Mouse (Mus musculus): ENCODE measurements at regions not wholly inside any gene's neighbourhood (a gene's known extent, or its start where the extent isn't known, plus 50 kb on each side); places are given as distances from the start of the nearest gene placed in this dataset.

DNA sequence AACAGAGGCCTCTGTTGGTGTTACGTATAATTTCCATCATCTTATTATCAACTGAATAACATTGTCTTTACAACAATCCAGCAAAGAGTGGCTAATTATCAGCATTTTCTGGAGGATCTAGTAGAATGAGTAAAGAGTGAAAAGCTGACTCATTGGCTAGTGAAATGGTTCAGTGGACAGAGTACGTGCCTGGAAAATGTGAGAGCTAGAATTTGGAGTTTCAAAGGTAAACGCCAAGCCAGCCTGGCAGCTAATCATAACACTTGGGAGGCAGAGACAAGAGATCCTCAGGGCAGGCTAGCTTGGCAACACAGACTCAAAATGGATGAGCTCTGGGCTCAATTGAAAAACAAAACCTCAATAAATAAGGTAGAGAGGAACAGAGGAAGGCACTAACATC is 2628.0 kb upstream of the Gm7489 start:
- Histone ChIP-seq H3K4me2 (ENCODE audit: low read length) (no peak overlapping the region), H3K4me1 (ENCODE audit: control insufficient read depth in 2 of 2, insufficient read depth in 2 of 2, low read length in 2 of 2) (no peaks in the 10 kb centered on the region), H3K27ac (replicated peaks in 1 of 2; ENCODE audit: control insufficient read depth in 1 of 2, insufficient read depth in 1 of 2, low read depth in 2 of 2, low read length in 2 of 2) (no peak overlapping the region), H3K9me3 (ENCODE audit: control insufficient read depth, low read length) (no peaks in the 10 kb centered on the region), H3K27me3 (ENCODE audit: control insufficient read depth, insufficient read depth, low read length) (no peaks in the 10 kb centered on the region), H3K36me3 (ENCODE audit: control insufficient read depth, insufficient read depth, low read length) (no peaks in the 10 kb centered on the region), H3K9ac (ENCODE audit: low read length) (no peak overlapping the region), H3K4me3 (ENCODE audit: control insufficient read depth in 1 of 2, insufficient read depth in 1 of 2, low read depth in 1 of 2, low read length in 2 of 2) (no peak overlapping the region)
- ATAC-seq (ENCODE audit: insufficient number of reproducible peaks, insufficient read depth, low FRiP score, low read depth) = no peak
- WGBS = 79% methylated on average over 3 of the region's 3 CpGs

DNA sequence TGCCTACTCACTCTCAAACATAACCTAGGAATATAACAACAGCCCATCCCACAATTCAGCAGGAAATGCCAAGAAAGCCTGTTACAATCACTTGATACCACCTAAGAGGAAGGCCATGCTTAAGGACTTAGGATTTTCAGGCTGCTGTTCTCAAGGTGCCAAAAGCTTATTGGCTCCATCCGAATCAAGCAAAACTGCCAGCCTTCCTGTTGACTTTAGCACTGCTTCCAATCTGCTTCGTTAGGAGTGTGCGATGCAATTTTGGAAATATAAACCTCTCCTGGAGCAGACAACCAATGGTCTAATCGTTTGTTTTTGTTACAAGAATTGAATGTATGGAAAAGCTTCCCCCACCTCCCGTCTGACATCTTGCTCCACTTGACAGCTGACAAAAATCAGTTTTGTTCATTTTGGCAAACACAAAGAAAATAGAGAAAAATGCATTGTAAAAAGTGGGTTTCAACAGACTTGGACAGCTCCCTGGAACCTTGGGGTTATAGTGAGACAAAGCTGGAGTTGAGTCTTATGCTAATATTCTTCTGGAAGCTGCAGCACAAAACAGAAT is 2620.0 kb upstream of the Gm7489 start:
- Histone ChIP-seq H3K4me3 (ENCODE audit: control insufficient read depth in 1 of 2, insufficient read depth in 1 of 2, low read depth in 1 of 2, low read length in 2 of 2) (no peak overlapping the region), H3K4me1 (ENCODE audit: control insufficient read depth in 2 of 2, insufficient read depth in 2 of 2, low read length in 2 of 2) (no peaks in the 10 kb centered on the region), H3K4me2 (ENCODE audit: low read length) (no peak overlapping the region), H3K9ac (ENCODE audit: low read length) (no peak overlapping the region), H3K27ac (replicated peaks in 1 of 2; ENCODE audit: control insufficient read depth in 1 of 2, insufficient read depth in 1 of 2, low read depth in 2 of 2, low read length in 2 of 2) (no peak overlapping the region), H3K27me3 (ENCODE audit: control insufficient read depth, insufficient read depth, low read length) (no peaks in the 10 kb centered on the region), H3K36me3 (ENCODE audit: control insufficient read depth, insufficient read depth, low read length) (no peaks in the 10 kb centered on the region), H3K9me3 (ENCODE audit: control insufficient read depth, low read length) (no peaks in the 10 kb centered on the region)
- WGBS = 55% methylated on average over 5 of the region's 5 CpGs
- no peak for ATAC-seq (ENCODE audit: insufficient number of reproducible peaks, insufficient read depth, low FRiP score, low read depth)

GRCm38 (mm10) chr15:51265971-51266370 is 2618.7 kb upstream of the Gm7489 start:
- WGBS = 65% methylated on average over 1 of the region's 1 CpGs
- Histone ChIP-seq H3K9ac (ENCODE audit: low read length) (no peak overlapping the region), H3K27ac (replicated peaks in 1 of 2; ENCODE audit: control insufficient read depth in 1 of 2, insufficient read depth in 1 of 2, low read depth in 2 of 2, low read length in 2 of 2) (no peak overlapping the region), H3K27me3 (ENCODE audit: control insufficient read depth, insufficient read depth, low read length) (no peaks in the 10 kb centered on the region), H3K4me1 (ENCODE audit: control insufficient read depth in 2 of 2, insufficient read depth in 2 of 2, low read length in 2 of 2) (no peaks in the 10 kb centered on the region), H3K4me3 (ENCODE audit: control insufficient read depth in 1 of 2, insufficient read depth in 1 of 2, low read depth in 1 of 2, low read length in 2 of 2) (no peak overlapping the region), H3K4me2 (ENCODE audit: low read length) (no peak overlapping the region), H3K36me3 (ENCODE audit: control insufficient read depth, insufficient read depth, low read length) (no peaks in the 10 kb centered on the region), H3K9me3 (ENCODE audit: control insufficient read depth, low read length) (no peaks in the 10 kb centered on the region)
- ATAC-seq (ENCODE audit: insufficient number of reproducible peaks, insufficient read depth, low FRiP score, low read depth) = no peak

DNA sequence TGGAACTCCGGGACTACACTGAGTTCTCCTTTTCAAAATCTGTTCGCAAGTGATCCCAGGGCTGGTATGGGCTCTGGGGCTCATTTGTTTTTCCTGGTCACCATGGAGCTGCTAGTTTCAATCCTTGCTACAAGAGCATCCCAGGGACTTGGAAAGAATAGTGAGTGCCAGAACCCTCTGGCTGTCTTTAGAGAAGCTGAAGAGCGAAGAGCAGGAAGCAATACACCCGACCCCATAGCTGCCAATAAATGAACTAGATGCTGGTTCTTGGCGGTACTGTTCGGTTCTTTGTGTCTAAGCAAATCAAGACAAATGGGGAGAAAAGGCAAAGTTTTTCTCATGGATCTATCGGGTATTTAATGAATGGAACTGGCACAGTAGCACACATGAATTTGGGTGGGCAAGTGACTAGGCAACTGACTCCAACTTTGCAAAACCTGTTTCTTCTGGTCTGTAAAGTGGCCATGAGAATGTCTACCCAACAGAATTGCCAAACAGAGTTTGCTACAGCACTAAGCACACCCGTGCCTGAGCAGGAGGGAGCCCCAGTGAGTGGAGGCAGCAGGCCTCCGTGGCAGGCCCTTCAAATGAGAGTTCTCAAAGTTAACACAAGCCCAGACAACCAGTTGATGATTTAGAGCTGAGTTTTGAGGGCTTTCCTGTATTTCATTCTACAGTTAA is 2612.9 kb upstream of the Gm7489 start:
- Histone ChIP-seq H3K4me2 (ENCODE audit: low read length) (no peak overlapping the region), H3K27me3 (ENCODE audit: control insufficient read depth, insufficient read depth, low read length) (no peaks in the 10 kb centered on the region), H3K9me3 (ENCODE audit: control insufficient read depth, low read length) (no peaks in the 10 kb centered on the region), H3K9ac (ENCODE audit: low read length) (no peak overlapping the region), H3K4me3 (ENCODE audit: control insufficient read depth in 1 of 2, insufficient read depth in 1 of 2, low read depth in 1 of 2, low read length in 2 of 2) (no peak overlapping the region), H3K4me1 (ENCODE audit: control insufficient read depth in 2 of 2, insufficient read depth in 2 of 2, low read length in 2 of 2) (no peaks in the 10 kb centered on the region), H3K27ac (replicated peaks in 1 of 2; ENCODE audit: control insufficient read depth in 1 of 2, insufficient read depth in 1 of 2, low read depth in 2 of 2, low read length in 2 of 2) (no peak overlapping the region), H3K36me3 (ENCODE audit: control insufficient read depth, insufficient read depth, low read length) (no peaks in the 10 kb centered on the region)
- no peak for ATAC-seq (ENCODE audit: insufficient number of reproducible peaks, insufficient read depth, low FRiP score, low read depth)
- WGBS = 79% methylated on average over 9 of the region's 9 CpGs

- H3K4me1 ChIP-seq (ENCODE audit: control insufficient read depth in 2 of 2, insufficient read depth in 2 of 2, low read length in 2 of 2) = 0 out of 4 replicates have a peak, but pooled peaks cover 0 to 6% of the 10 kb centered on the region in 2 experiments
- H3K36me3 ChIP-seq (ENCODE audit: control insufficient read depth, insufficient read depth, low read length) = no peaks in the 10 kb centered on the region
- H3K4me3 ChIP-seq (ENCODE audit: control insufficient read depth in 1 of 2, insufficient read depth in 1 of 2, low read depth in 1 of 2, low read length in 2 of 2) = no peak overlapping the region
- H3K9ac ChIP-seq (ENCODE audit: low read length) = no peak overlapping the region
- H3K9me3 ChIP-seq (ENCODE audit: control insufficient read depth, low read length) = no peaks in the 10 kb centered on the region
- 79% methylated on average over 2 of the region's 2 CpGs for WGBS
- no peaks in the 10 kb centered on the region for H3K27me3 ChIP-seq (ENCODE audit: control insufficient read depth, insufficient read depth, low read length)
- no peak for ATAC-seq (ENCODE audit: insufficient number of reproducible peaks, insufficient read depth, low FRiP score, low read depth)
- no peak overlapping the region for H3K27ac ChIP-seq (replicated peaks in 1 of 2; ENCODE audit: control insufficient read depth in 1 of 2, insufficient read depth in 1 of 2, low read depth in 2 of 2, low read length in 2 of 2)
- no peak overlapping the region for H3K4me2 ChIP-seq (ENCODE audit: low read length)
Measured at GRCm38 (mm10) chr15:51285334-51285733, 2599.4 kb upstream of the Gm7489 start.

GRCm38 (mm10) chr15:51286352-51286751 is 2598.4 kb upstream of the Gm7489 start:
- Histone ChIP-seq H3K36me3 (ENCODE audit: control insufficient read depth, insufficient read depth, low read length) (no peaks in the 10 kb centered on the region), H3K27me3 (ENCODE audit: control insufficient read depth, insufficient read depth, low read length) (no peaks in the 10 kb centered on the region), H3K4me1 (ENCODE audit: control insufficient read depth in 2 of 2, insufficient read depth in 2 of 2, low read length in 2 of 2) (0 out of 4 replicates have a peak, but pooled peaks cover 0 to 6% of the 10 kb centered on the region in 2 experiments), H3K9me3 (ENCODE audit: control insufficient read depth, low read length) (no peaks in the 10 kb centered on the region), H3K27ac (replicated peaks in 1 of 2; ENCODE audit: control insufficient read depth in 1 of 2, insufficient read depth in 1 of 2, low read depth in 2 of 2, low read length in 2 of 2) (no peak overlapping the region), H3K4me3 (ENCODE audit: control insufficient read depth in 1 of 2, insufficient read depth in 1 of 2, low read depth in 1 of 2, low read length in 2 of 2) (no peak overlapping the region), H3K9ac (ENCODE audit: low read length) (no peak overlapping the region), H3K4me2 (ENCODE audit: low read length) (no peak overlapping the region)
- ATAC-seq (ENCODE audit: insufficient number of reproducible peaks, insufficient read depth, low FRiP score, low read depth) = no peak
- WGBS = 81% methylated on average over 3 of the region's 3 CpGs

GRCm38 (mm10) chr15:51288911-51289432 is 2595.7 kb upstream of the Gm7489 start:
- Histone ChIP-seq H3K4me2 (ENCODE audit: low read length) (0 out of 2 replicates have a peak overlapping the region, but pooled peaks have one; percentile 50), H3K27me3 (ENCODE audit: control insufficient read depth, insufficient read depth, low read length) (no peaks in the 10 kb centered on the region)

More at GRCm38 (mm10) chr15:51288911-51289432, 2595.7 kb upstream of the Gm7489 start:
- Histone ChIP-seq H3K9ac (ENCODE audit: low read length) (no peak overlapping the region), H3K27ac (replicated peaks in 1 of 2; ENCODE audit: control insufficient read depth in 1 of 2, insufficient read depth in 1 of 2, low read depth in 2 of 2, low read length in 2 of 2) (no peak overlapping the region), H3K4me3 (ENCODE audit: control insufficient read depth in 1 of 2, insufficient read depth in 1 of 2, low read depth in 1 of 2, low read length in 2 of 2) (no peak overlapping the region), H3K9me3 (ENCODE audit: control insufficient read depth, low read length) (no peaks in the 10 kb centered on the region), H3K36me3 (ENCODE audit: control insufficient read depth, insufficient read depth, low read length) (no peaks in the 10 kb centered on the region), H3K4me1 (ENCODE audit: control insufficient read depth in 2 of 2, insufficient read depth in 2 of 2, low read length in 2 of 2) (no peaks in the 10 kb centered on the region)
- ATAC-seq (ENCODE audit: insufficient number of reproducible peaks, insufficient read depth, low FRiP score, low read depth) = no peak
- WGBS = 59% methylated on average over 9 of the region's 9 CpGs
